Mouse (Mus musculus): Measurements from ENCODE around the gene Grik3. TPM values are rescaled to one million over a fixed set of nuclear protein-coding genes. Genes with fewer than 3 reads are reported as not detected.

The Grik3 gene
- polyA plus RNA-seq, 1 experiment from 2014 or later: 0.01 TPM

DNA sequence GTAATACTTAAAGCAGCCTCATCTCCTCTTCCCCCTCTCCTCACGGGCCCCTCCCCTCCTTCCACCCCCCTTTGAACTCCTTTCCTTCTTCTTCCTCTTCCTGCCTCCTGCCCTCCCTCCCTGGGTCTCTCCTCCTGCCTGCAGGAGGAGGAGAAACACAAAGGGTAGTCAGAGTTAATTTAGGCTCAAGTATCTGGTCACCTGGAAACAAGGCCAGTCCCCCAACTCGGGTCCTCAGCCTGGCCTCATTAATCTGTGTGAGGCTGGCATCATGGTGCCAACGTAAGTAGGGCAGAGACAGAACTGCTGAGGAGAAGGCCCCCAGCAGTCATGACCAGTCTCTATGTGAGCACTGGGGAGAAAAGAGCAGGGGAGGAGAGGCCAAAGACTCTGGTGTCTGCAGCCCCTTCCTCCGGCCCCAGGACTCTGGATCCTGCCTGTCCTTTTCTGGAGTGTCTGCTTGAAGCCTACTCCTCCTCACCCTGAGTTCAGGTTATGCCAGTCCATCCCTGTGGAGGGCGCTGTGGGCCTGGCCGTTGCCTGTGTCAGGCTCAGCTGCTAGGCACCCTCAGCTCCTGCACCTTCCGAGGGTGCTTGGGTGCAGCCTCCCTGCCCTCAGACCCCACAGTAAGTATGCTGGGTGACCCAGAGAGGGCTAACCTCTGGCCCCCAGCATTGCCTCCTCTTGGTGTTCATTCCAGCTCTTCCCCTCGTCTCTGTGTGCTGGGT is 75.4 kb downstream of the Grik3 start:
- Histone ChIP-seq H3K9me3 (ENCODE audit: low read length) (no peaks in the 10 kb centered on the region), H3K27me3 (ENCODE audit: insufficient read depth, low read length) (no peaks in the 10 kb centered on the region), H3K9ac (replicated peaks) (no peak overlapping the region), H3K27ac (ENCODE audit: low read depth) (no peak overlapping the region), H3K4me3 (ENCODE audit: low read depth, low read length) (no peak overlapping the region), H3K36me3 (replicated peaks; ENCODE audit: insufficient read depth, low read length) (no peaks in the 10 kb centered on the region), H3K4me1 (ENCODE audit: insufficient read depth) (no peaks in the 10 kb centered on the region), H3K4me2 (ENCODE audit: low read depth, low read length) (no peak overlapping the region)
- ATAC-seq (no peak), DNase-seq (no peak)
- TF ChIP-seq EP300 (IDR thresholded peaks at IDR 0.05; ENCODE audit: low read depth) (no peak), CTCF (IDR thresholded peaks at IDR 0.05; ENCODE audit: low read depth) (no peak)
- 44% methylated on average over 8 of the region's 8 CpGs for WGBS (ENCODE audit: insufficient replicate concordance)

DNA sequence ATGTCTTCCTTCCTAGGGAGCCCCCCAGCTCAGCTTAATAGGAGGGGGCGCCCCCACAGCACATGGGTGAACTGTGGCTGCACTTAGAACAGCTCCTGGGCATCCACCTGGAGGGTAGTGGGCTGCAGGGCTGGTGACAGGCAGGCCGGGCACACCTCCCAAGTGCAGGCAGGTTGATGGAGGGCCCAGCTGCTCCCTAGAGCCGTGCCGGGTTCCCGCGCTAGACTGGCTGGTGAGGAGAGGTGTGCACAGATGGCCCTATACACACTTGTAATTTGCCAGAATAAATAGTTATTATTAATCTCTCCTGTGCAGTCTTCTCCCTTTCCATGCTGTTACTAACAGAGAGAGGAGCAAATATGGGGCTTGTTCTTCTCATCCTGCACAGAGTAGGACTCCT is 77.7 kb downstream of the Grik3 start:
- Histone ChIP-seq H3K27me3 (ENCODE audit: insufficient read depth, low read length) (no peaks in the 10 kb centered on the region), H3K27ac (ENCODE audit: low read depth) (no peak overlapping the region), H3K4me1 (ENCODE audit: insufficient read depth) (no peaks in the 10 kb centered on the region), H3K9ac (replicated peaks) (no peak overlapping the region), H3K9me3 (ENCODE audit: low read length) (no peaks in the 10 kb centered on the region), H3K36me3 (replicated peaks; ENCODE audit: insufficient read depth, low read length) (no peaks in the 10 kb centered on the region), H3K4me3 (ENCODE audit: low read depth, low read length) (no peak overlapping the region), H3K4me2 (ENCODE audit: low read depth, low read length) (no peak overlapping the region)
- no peak for DNase-seq
- TF ChIP-seq EP300 (IDR thresholded peaks at IDR 0.05; ENCODE audit: low read depth) (no peak), CTCF (IDR thresholded peaks at IDR 0.05; ENCODE audit: low read depth) (no peak)
- 82% methylated on average over 6 of the region's 6 CpGs for WGBS (ENCODE audit: insufficient replicate concordance)
- no peak for ATAC-seq

DNA sequence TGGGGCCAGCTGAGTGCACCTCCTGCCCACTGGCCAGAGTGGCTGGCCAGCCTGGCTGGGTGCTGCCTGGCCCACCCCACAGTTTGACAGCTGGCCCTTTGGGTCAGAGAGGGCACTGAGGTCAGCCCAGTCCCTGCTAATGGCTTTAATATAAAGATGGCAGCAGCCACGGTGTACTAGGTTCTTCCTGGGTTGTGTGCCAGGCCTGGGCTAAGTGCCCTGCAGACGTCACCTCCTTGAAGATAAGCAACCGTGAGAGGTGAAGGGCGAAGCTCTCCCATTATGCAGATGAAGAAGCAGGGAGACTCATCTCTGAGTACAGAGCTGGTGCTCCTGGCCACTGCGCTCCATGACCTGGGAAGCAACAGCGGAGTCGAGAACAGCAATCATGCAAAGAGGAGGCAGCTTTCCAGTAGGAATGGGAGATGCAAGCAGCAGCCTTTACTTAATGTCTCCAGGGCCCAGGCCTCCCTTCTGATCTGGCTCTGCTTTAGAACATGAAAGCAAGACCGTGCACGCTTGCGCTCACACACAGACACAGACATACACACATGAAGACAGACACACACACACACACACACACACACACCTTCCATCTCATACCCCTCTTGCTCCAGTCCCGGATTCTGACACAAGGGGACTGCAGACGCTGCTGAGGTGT is 81.3 kb downstream of the Grik3 start:
- TF ChIP-seq CTCF (IDR thresholded peaks at IDR 0.05; ENCODE audit: low read depth) (no peak), EP300 (IDR thresholded peaks at IDR 0.05; ENCODE audit: low read depth) (no peak)
- no peaks in the 10 kb centered on the region for H3K36me3 ChIP-seq (replicated peaks; ENCODE audit: insufficient read depth, low read length)

DNA sequence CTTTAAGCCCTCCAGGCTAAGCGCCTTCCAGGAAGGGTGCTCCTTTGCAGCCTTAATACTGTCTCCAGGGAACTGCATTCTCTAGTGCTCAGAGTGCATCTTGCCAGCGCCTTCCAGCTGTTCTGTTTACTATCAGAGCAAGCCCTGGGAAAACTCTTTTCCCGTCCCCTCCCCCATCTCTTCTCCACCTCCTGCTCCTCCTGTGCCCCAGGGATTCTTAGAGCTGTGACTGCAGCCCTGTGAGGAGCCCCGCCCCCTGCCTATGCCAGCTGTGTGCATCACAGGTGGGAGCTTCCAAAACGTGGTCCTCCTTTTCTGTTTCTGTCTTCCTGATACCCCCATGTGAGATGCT is 81.8 kb downstream of the Grik3 start:
- no peak overlapping the region for H3K4me3 ChIP-seq (ENCODE audit: low read depth, low read length)
- ATAC-seq: no peak
- no peak overlapping the region for H3K27ac ChIP-seq (ENCODE audit: low read depth)
- H3K4me1 ChIP-seq (ENCODE audit: insufficient read depth): no peaks in the 10 kb centered on the region
- H3K9ac ChIP-seq (replicated peaks): no peak overlapping the region
- H3K27me3 ChIP-seq (ENCODE audit: insufficient read depth, low read length): no peaks in the 10 kb centered on the region
- no peaks in the 10 kb centered on the region for H3K36me3 ChIP-seq (replicated peaks; ENCODE audit: insufficient read depth, low read length)
- no peak overlapping the region for H3K4me2 ChIP-seq (ENCODE audit: low read depth, low read length)
- DNase-seq: no peak
- TF ChIP-seq EP300 (IDR thresholded peaks at IDR 0.05; ENCODE audit: low read depth) (no peak), CTCF (IDR thresholded peaks at IDR 0.05; ENCODE audit: low read depth) (no peak)
- H3K9me3 ChIP-seq (ENCODE audit: low read length): no peaks in the 10 kb centered on the region
- WGBS (ENCODE audit: insufficient replicate concordance): 3% methylated on average over 5 of the region's 5 CpGs

More for the DNA sequence above, 81.3 kb downstream of the Grik3 start:
- H3K4me3 ChIP-seq (ENCODE audit: low read depth, low read length): no peak overlapping the region
- DNase-seq (no peak), ATAC-seq (no peak)
- H3K4me2 ChIP-seq (ENCODE audit: low read depth, low read length): no peak overlapping the region
- H3K27me3 ChIP-seq (ENCODE audit: insufficient read depth, low read length): no peaks in the 10 kb centered on the region
- WGBS (ENCODE audit: insufficient replicate concordance): 31% methylated on average over 12 of the region's 12 CpGs
- no peaks in the 10 kb centered on the region for H3K4me1 ChIP-seq (ENCODE audit: insufficient read depth)
- no peak overlapping the region for H3K27ac ChIP-seq (ENCODE audit: low read depth)
- no peaks in the 10 kb centered on the region for H3K9me3 ChIP-seq (ENCODE audit: low read length)
- H3K9ac ChIP-seq (replicated peaks): no peak overlapping the region

DNA sequence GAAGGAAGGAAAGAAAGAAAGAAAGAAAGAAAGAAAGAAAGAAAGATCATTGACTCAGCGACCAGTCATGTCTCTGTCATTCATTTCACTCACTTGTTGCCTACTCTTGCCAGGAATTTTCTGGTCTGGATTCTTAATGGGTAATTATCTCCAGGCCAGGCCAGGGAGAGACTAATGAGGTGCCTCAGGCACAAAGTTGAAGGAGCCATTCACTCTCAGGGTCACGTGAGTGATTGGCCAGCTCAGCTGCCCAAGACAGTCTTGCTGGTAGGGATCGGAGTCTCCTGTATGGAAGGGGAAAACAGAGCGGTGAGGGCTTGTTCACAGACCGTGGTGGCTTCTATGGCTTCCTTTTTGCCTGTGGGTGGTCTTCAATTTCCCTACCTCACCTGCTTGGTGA is 82.5 kb downstream of the Grik3 start:
- H3K9ac ChIP-seq (replicated peaks): no peak overlapping the region
- no peak overlapping the region for H3K27ac ChIP-seq (ENCODE audit: low read depth)
- 29% methylated on average over 5 of the region's 5 CpGs for WGBS (ENCODE audit: insufficient replicate concordance)
- H3K4me1 ChIP-seq (ENCODE audit: insufficient read depth): no peaks in the 10 kb centered on the region
- no peaks in the 10 kb centered on the region for H3K27me3 ChIP-seq (ENCODE audit: insufficient read depth, low read length)
- H3K4me3 ChIP-seq (ENCODE audit: low read depth, low read length): no peak overlapping the region
- TF ChIP-seq CTCF (IDR thresholded peaks at IDR 0.05; ENCODE audit: low read depth) (no peak), EP300 (IDR thresholded peaks at IDR 0.05; ENCODE audit: low read depth) (no peak)
- ATAC-seq (no peak), DNase-seq (no peak)
- H3K9me3 ChIP-seq (ENCODE audit: low read length): no peaks in the 10 kb centered on the region
- no peaks in the 10 kb centered on the region for H3K36me3 ChIP-seq (replicated peaks; ENCODE audit: insufficient read depth, low read length)
- H3K4me2 ChIP-seq (ENCODE audit: low read depth, low read length): no peak overlapping the region

DNA sequence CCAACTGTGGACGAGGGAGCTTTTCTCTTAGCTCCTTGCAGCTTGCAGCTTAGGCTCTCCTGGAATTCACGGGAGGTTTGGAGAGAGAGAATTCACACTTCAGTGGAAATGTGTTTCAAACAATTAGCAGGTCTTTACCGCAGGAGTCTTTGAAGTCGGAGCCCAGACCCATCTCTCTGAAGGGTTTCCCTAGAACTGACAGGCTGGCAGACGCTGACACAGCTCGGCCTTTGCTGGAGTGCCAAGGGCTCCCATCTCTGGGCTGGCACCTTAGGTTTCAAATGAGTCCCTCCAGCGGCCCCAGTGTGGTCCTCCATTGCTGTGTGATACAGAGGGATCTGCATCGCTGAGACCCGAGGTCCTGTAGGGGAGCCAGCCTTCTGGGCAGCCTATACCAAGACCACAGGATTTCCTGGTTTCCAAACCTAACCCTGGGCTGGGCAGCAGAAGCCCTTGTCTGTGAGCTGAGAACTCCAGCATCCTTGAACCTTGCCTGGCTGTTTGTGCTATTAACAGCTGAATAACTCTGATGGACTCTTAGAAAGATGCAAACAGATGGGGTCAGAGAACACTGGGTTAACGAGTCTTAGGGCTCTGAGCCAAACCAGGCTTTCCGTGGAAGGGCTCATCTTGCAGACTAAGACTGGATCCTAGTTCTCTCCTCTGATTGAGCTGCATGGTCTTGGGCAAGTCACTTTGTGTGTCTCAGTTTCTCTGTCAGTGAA is 83.6 kb downstream of the Grik3 start:
- Histone ChIP-seq H3K9ac (replicated peaks) (no peak overlapping the region), H3K9me3 (ENCODE audit: low read length) (no peaks in the 10 kb centered on the region), H3K27me3 (ENCODE audit: insufficient read depth, low read length) (no peaks in the 10 kb centered on the region), H3K4me2 (ENCODE audit: low read depth, low read length) (no peak overlapping the region), H3K4me3 (ENCODE audit: low read depth, low read length) (no peak overlapping the region), H3K4me1 (ENCODE audit: insufficient read depth) (no peaks in the 10 kb centered on the region), H3K27ac (ENCODE audit: low read depth) (no peak overlapping the region), H3K36me3 (replicated peaks; ENCODE audit: insufficient read depth, low read length) (no peaks in the 10 kb centered on the region)
- ATAC-seq (no peak), DNase-seq (no peak)
- WGBS (ENCODE audit: insufficient replicate concordance): 11% methylated on average over 11 of the region's 11 CpGs
- no peak for TF ChIP-seq CTCF (IDR thresholded peaks at IDR 0.05; ENCODE audit: low read depth)
